Mouse (Mus musculus) spleen, adult 18-20 months (tissue): ENCODE measurements around the gene Rims4.

Experiments used
- DNase-seq, 2 experiments: peaks; one replicate each; pipeline ENCODE4 v3.0.0; 2022; ENCODE audit warnings: mixed read lengths in 2 of 2

The Rims4 gene

GRCm38 (mm10) chr2:163918317-163919258, at the start of gene Rims4:
Gene Rims4 (minus strand): TSS chr2:163918683.
- DNase-seq, result no peak

DNA sequence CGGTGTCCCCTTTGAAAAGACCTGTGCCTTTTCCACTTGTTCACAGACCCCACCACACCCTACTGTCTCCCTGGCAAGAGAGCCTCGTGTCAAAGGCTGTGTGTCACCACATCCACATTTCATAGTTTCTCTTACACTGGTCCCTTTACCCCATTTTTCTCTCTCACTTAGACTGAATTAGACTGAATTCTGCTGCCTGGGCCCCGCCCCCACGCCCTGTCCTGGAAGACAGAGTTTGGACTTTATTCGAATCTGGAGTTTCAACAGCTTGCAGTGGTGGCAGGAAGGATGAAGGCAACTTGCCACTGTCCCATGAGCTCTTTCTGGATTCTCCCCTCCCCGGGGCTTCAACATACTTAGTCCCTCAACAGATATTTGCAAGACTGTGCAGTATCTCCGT, 47.2 kb upstream of the Rims4 start:
- DNase-seq, result no peak

GRCm38 (mm10) chr2:163964606-163965560, 46.4 kb upstream of the Rims4 start:
- no peak for DNase-seq

- no peak for DNase-seq
Observed at GRCm38 (mm10) chr2:163953622-163954310, 35.3 kb upstream of the Rims4 start.

DNA sequence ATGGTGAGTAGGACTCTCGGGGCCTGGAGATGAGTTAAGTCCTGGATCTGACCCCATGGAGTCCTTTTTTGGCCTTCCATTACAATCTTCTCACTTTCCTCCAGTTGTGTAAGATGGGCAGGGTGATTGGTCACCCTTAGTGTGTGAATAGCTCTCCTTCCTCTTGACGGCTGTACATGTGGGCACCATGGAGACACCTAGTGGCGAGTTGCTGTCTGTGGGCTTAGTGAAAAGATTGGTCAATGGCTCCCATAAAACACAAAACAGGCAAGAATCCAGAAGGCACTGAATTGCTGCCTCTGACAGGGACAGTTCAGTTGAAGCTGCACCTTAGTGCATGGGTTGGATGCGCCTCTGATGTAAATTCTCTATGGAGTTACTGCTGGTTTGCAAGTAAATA, 33.3 kb upstream of the Rims4 start:
- peak in 1 of 2 experiments; percentile 51 for DNase-seq

GRCm38 (mm10) chr2:163947976-163948375, 29.5 kb upstream of the Rims4 start:
- DNase-seq, result no peak

GRCm38 (mm10) chr2:163946221-163946620, 27.7 kb upstream of the Rims4 start:
- DNase-seq, result no peak

DNA sequence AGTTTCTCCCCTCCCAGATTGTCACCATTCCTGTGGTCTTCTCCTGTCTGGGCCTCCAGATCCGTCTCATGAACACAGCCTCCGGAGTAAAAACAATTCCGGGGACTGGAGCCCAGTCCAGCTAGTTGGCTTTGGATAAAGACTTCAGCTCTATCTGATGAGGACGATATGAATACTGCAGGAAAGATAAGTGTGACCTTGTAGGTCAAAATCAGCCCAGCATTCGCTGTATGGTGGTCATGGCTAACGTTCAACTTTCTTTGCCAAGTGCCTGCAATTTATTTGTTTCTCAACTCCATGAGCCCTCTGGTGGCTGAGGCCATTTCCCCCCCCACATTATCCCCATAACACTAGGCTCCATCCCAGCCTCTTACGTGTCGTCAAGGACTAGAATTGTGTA, 26.0 kb upstream of the Rims4 start:
- no peak for DNase-seq

- no peak for DNase-seq
Observed at GRCm38 (mm10) chr2:163943056-163943455, 24.6 kb upstream of the Rims4 start.

DNA sequence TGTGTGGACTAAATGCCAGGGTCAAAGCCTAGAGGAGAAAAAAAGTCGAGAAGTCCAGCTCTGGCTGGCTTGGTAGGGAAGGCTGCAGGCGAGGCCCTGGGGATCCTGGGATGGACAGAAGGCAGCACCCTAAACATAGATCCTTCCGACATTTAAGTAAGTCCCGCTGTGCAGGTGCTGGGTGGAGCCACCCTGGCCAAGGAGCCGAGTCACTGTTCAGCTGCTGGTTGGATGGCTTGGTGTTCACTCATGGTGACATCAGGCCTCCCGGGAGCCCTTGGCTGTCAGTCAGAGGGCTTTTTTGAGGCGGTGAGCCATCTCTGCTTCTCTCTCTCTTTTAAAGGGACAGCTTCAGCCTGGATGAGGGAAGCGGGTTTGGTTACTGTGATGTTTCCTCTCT, 21.0 kb upstream of the Rims4 start:
- peak in 1 of 2 experiments; percentile 9 for DNase-seq

- no peak for DNase-seq
Observed at GRCm38 (mm10) chr2:163932151-163932550, 13.7 kb upstream of the Rims4 start.

GRCm38 (mm10) chr2:163928464-163929200, 10.1 kb upstream of the Rims4 start:
- no peak for DNase-seq

DNA sequence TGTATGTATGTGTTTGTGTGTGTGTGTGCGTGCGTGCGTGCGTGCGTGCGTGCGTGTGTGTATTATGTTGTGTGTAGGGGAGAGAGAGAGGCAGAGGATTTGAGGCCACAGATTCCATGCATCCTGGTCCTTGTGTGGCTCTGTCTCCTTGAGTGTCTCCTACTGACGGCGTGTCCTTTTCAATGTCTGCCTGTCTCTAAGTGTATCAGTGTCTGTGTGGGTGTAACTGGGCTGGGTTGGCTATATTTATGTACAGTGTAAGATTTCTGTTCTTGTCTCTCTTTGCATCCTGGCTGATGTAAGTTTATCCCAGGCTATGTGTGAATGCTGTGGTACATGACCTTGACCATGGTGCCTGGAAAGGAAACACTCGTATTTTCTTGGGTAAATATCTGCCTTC, 6.6 kb upstream of the Rims4 start:
- no peak for DNase-seq

GRCm38 (mm10) chr2:163924531-163924930, 6.0 kb upstream of the Rims4 start:
- no peak for DNase-seq

DNA sequence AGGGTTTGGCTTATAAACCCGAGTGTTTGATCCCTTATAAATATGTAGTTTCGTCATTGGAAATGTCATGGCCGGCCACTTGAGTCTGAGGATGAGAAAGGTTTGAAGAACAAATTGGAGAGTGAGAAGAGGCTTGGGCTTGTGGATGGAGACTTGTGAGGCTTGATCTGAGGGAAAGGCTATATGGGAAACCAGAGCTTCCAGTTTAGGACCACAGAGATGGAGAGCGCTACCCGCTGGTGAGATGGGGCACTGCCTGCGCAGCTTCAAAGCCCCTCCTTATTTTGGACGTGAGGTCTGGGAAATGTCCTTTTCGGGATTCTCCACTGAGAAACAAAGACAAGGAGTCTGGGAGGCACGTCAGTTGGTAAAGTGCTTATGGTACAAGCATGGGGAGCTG, 4.6 kb upstream of the Rims4 start:
- no peak for DNase-seq

DNA sequence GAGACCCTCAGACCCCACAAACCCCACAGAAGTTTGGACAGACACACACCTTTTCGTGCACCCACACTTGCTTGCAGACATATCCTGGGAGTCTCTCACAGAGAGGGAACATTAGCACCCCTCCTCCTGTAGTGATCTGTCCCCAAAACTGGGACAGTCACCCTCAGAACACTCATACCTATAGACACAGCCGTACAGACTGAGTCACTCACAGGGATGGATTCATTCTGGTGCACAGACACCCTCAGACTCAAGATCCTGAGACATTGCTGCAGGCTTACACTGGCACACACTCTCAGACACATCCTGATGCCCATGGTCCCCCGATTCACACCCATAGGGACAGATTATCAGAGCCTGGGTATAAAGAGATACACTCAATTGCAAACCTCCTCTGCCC, 1.1 kb upstream of the Rims4 start:
- no peak for DNase-seq

DNA sequence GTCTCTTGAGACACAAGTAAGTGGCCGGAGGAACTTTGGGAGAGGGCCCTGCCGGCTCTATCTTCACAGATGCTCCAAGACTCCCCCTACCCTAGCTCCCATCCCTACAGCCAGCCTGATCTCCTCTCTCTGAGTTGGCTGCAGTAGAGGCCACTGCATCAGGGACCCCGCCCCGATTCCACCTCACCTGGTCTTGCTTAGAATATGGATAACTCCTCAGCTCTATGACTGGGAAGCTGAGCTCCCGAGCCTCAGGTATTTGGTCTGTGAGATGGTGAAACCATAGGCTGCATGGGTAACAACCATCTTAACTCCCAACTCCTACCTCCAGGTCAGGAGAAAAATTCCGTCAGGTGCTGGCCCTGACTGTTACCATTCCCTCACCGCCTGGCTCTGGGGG, 1.8 kb downstream of the Rims4 start:
- DNase-seq, result no peak

DNA sequence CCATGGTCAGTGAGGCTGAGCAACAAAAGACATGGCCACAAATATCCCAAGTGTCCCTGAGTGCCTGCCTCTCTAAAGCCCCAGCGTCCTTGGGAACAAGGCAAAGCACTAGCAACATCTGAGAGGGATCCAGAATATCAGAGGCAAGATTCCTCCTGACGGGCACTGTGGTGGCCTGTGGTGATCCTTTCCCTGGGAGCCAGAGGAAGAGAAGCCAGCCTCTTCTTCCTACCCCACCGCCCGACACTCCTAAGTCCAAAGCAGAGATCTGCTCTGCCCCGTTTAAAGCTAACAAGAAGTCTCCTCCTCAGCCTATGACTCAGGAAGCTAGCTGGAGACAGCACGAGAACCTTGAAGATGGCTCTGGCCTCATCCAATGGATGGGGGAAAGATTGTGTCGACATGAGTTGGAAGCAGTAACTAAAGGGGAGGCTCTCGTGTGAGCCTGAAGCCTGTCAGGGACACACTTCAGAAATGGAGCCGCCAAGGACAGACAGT, 3.1 kb downstream of the Rims4 start:
- no peak for DNase-seq

DNA sequence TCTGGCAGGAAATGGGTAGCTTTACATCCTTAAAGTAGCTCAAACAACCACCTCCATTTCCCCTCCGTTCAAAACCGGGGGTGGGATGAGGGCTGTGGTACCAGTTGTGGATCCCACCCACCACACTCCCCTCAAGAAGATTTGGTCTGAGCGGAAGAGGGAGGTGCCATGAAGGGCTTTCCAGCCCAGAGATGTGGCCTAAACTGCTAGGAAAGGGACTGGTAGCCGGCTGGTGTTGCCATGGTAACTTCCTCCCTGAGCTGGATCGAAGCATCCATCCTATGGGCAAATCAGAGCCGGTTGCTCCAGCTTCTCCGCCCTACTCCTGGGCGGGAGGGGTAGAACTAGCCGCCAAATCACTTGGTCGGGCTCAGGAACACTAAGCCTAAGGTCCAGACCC, 4.4 kb downstream of the Rims4 start:
- DNase-seq, result no peak

DNA sequence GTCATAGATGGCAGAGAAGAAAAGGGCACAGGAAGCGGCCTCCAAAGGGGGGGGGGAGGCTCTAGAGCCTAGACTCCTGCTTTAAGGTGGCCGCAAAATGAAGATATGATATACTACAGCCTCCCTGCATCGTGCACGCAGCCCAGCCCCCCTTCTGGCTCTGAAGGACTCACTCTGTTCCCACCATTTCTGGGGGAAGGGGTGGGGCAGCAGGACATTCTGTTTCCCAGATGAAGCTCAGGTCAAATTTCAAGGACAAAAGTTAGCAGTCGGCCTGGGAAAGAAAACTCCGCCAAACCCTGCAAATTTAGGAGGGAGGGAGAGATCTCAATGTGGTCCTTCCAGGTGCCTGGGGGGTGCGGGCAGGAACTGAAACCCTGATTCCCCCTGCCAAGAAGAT, 4.8 kb downstream of the Rims4 start:
- no peak for DNase-seq

- DNase-seq, result no peak
Observed at GRCm38 (mm10) chr2:163911826-163912444, 6.5 kb downstream of the Rims4 start.

DNA sequence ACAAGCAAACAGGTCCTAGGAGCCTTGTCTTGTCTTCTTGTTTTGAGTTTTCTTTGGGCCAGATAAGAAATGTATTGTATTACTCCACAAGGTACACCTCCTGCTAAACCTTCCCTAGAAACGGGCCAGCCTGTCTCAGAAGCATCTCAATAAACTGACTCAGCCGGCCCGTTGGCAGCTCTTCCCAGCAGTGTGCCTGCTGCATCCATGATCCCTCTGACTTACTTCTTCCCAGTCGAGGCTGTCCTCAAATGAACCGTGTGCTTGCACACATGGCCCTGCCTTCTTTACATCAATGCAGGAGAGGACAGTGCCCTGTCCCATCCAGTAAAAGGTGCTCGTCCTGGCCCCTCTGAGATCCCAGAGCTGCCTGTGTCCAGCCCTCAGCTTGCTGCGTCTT, 8.9 kb downstream of the Rims4 start:
- no peak for DNase-seq
